Mouse (Mus musculus): Measurements from ENCODE around the gene Hscb.

DNA sequence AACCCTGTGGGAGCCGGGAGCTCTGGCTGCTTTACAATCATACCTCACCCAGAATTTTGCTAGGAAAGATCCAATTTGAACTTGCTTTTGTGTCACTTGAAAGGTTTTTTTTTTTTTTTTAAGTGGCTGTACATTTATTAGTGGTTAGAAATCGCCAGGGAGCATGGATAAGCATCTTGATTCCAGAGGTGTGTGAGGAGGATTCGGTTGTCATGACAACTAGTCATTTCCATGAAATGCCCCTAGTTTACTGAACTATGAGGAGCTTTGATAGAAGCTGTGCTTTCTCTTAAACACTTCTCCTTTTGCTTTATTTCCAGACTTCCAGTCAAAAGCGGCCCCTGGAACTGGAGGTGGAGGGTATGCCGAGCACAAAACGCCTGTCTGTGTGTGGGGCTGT lies 33.6 kb upstream of the Hscb start:
- TF ChIP-seq CTCF (IDR thresholded peaks at IDR 0.05; ENCODE audit: borderline replicate concordance, insufficient read depth, low read depth, low read length), result no peak
- no peak for TF ChIP-seq POLR2A (IDR thresholded peaks at IDR 0.05; ENCODE audit: borderline replicate concordance, insufficient read depth, low read length)
